Mouse (Mus musculus) limb, embryonic 15.5 days (tissue): Measurements from ENCODE around the gene Hoxb5. TPM values are rescaled to one million over a fixed set of nuclear protein-coding genes. Genes with fewer than 3 reads are reported as not detected.

Source experiments
- ATAC-seq: fragments of 200-750 bp; cut with Nextera tagmentation; 2 replicates; pipeline ENCODE4 v1.8.0; 2017; ENCODE audit warnings: low read depth, moderate TSS enrichment; ENCODE audit not compliant: insufficient number of reproducible peaks, low FRiP score, low TSS enrichment
- H3K27ac ChIP-seq: fragments of 300-500 bp; sonication (generic); 2 replicates; pipeline ENCODE4 v1.5.1; 2015; ENCODE audit warnings: moderate library complexity, mild to moderate bottlenecking, inconsistent platforms
- H3K27me3 ChIP-seq: fragments of 300-500 bp; sonication (generic); 2 replicates; pipeline ENCODE4 v1.6.1; 2015; ENCODE audit warnings: inconsistent platforms
- H3K36me3 ChIP-seq: fragments of 300-500 bp; sonication (generic); 2 replicates; pipeline ENCODE4 v1.6.1; 2015; ENCODE audit warnings: inconsistent platforms
- H3K4me1 ChIP-seq: fragments of 300-500 bp; sonication (generic); 2 replicates; pipeline ENCODE4 v1.6.1; 2015; ENCODE audit warnings: inconsistent platforms
- H3K4me2 ChIP-seq: fragments of 300-500 bp; sonication (generic); 2 replicates; pipeline ENCODE4 v1.6.1; 2015; ENCODE audit warnings: mild to moderate bottlenecking, inconsistent platforms
- H3K4me3 ChIP-seq: fragments of 300-500 bp; sonication (generic); 2 replicates; pipeline ENCODE4 v1.5.1; 2015; ENCODE audit warnings: mild to moderate bottlenecking, inconsistent platforms
- H3K9ac ChIP-seq: fragments of 300-500 bp; sonication (generic); 2 replicates; pipeline ENCODE4 v1.6.1; 2015; ENCODE audit warnings: inconsistent platforms
- H3K9me3 ChIP-seq: fragments of 300-500 bp; sonication (generic); 2 replicates; pipeline ENCODE4 v1.6.1; 2016; ENCODE audit warnings: inconsistent platforms
- WGBS: fragments of 180-500 bp; shearing (Covaris S2); methylation state at CpG from one replicate; pipeline ENCODE4 v1.1.7; 2015; 5-methylcytosine and 5-hydroxymethylcytosine counted together
- polyA plus RNA-seq: library from polyadenylated mRNA; unstranded; fragments of >200 nt; fragmentation: Nextera tagmentation; extraction: Ambion mirVana; gene quantifications from 2 replicates; pipeline ENCODE4 v1.2.1, GENCODE M21; 2015

The Hoxb5 gene
- 0.60 and 0.73 TPM in 2 replicates for polyA plus RNA-seq

DNA sequence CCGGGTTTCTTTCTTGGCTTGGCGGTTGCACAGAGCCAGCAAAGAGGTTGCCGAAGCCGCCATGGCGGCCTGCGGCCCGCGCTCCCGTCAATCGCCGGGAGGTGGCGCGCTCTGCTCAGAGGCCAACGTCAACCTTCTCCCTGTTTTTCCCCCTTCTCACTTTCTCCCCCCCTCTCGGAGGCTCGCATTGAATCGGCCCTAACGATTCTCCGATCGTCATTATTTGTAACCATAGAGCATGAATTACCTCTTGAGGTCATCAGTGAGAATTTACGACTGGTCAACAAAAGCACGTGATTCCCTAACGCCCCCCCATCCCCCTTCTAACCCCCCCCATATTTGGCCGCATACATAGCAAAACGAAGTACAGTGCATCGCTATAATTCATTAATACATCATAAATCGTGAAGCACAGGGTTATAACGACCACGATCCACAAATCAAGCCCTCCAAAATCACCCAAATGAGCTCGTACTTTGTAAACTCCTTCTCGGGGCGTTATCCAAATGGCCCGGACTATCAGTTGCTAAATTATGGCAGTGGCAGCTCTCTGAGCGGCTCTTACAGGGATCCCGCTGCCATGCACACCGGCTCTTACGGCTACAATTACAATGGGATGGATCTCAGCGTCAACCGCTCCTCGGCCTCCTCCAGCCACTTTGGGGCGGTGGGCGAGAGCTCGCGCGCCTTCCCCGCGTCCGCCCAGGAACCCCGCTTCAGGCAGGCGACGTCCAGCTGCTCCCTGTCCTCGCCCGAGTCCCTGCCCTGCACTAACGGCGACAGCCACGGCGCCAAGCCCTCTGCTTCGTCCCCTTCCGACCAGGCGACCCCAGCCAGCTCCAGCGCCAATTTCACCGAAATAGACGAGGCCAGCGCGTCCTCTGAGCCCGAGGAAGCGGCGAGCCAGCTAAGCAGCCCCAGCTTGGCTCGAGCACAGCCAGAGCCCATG is at the start of gene Hoxb5:
TSS of gene Hoxb5 (plus strand) at position 186 of the 949 bp plus-strand sequence.
- Histone ChIP-seq H3K9me3 (no peaks in the 10 kb centered on the region), H3K4me1 (peaks cover 26% of the 10 kb centered on the region), H3K9ac (no peak within 1 kb of the TSS; the same call in 1 of the 2 replicates), H3K27ac (no peak within 1 kb of the TSS), H3K36me3 (no peaks in the 10 kb centered on the region), H3K27me3 (peaks cover 100% of the 10 kb centered on the region), H3K4me3 (peak within 1 kb of the TSS; percentile 23), H3K4me2 (peak within 1 kb of the TSS; percentile 42)
- ATAC-seq, result no peak
- WGBS, result under 1% methylated on average over 68 of the region's 69 CpGs

DNA sequence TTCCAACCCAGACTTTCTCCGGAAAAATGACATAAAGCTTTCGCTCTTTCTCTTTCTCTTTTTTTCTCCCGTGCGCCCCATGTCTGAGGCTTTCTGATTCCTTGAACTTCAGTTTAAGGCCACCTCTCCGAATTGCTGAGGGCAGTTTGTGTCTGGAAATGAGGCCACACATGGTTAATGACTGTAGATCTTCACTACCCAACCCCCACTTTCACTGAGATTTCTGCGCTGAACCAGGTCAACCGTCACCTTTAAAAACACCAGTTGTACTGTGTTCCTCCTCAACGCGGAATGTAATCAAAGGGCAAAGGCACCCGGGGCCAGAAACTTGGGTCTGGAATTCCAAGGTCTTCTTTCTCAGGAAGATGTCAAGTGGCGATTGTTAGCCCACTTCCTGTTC is 48.9 kb upstream of the Hoxb5 start:
- Histone ChIP-seq H3K4me1 (peaks cover 22% of the 10 kb centered on the region), H3K4me3 (0 out of 2 replicates have a peak overlapping the region, but pooled peaks have one; percentile 3), H3K4me2 (no peak overlapping the region), H3K9me3 (no peaks in the 10 kb centered on the region), H3K36me3 (no peaks in the 10 kb centered on the region), H3K27me3 (peaks cover 95% of the 10 kb centered on the region), H3K9ac (no peak overlapping the region), H3K27ac (no peak overlapping the region)
- 4% methylated on average over 11 of the region's 11 CpGs for WGBS
- no peak for ATAC-seq

GRCm38 (mm10) chr11:96255111-96255995 is 47.8 kb upstream of the Hoxb5 start:
- H3K27me3 ChIP-seq, result peaks cover 96% of the 10 kb centered on the region
- no peak for ATAC-seq
- no peak overlapping the region for H3K27ac ChIP-seq
- 7% methylated on average over 39 of the region's 39 CpGs for WGBS
- no peak overlapping the region for H3K4me3 ChIP-seq
- no peaks in the 10 kb centered on the region for H3K9me3 ChIP-seq
- no peak overlapping the region for H3K9ac ChIP-seq
- H3K4me2 ChIP-seq, result no peak overlapping the region
- H3K36me3 ChIP-seq, result no peaks in the 10 kb centered on the region
- H3K4me1 ChIP-seq, result peaks cover 26% of the 10 kb centered on the region

DNA sequence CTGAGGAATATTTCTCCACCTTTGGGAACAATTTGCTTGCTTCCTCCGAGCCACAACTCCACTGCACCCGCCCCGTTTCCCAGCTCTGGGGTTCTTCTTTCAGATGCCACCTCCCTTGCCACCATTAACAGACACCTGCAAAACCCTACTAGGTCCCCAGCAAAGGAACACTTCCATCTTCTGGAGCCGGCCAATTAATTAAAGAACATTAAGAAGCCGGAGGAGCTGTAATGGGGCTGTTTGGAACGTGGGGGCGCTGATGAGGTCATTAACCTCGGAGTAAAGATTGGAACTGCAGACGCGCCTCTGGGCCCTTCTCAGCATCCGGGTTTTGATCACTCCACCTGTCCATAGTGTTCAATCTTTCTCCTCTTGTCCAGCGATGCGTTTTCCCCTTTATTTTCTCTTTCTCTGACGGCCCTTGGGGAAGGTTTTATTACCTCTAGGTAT is 47.1 kb upstream of the Hoxb5 start:
- peaks cover 24% of the 10 kb centered on the region for H3K4me1 ChIP-seq
- H3K36me3 ChIP-seq, result no peaks in the 10 kb centered on the region
- no peak overlapping the region for H3K4me2 ChIP-seq
- no peak overlapping the region for H3K9ac ChIP-seq
- H3K4me3 ChIP-seq, result no peak overlapping the region
- H3K9me3 ChIP-seq, result no peaks in the 10 kb centered on the region
- H3K27me3 ChIP-seq, result peaks cover 96% of the 10 kb centered on the region
- no peak overlapping the region for H3K27ac ChIP-seq
- ATAC-seq, result no peak
- 12% methylated on average over 14 of the region's 14 CpGs for WGBS

DNA sequence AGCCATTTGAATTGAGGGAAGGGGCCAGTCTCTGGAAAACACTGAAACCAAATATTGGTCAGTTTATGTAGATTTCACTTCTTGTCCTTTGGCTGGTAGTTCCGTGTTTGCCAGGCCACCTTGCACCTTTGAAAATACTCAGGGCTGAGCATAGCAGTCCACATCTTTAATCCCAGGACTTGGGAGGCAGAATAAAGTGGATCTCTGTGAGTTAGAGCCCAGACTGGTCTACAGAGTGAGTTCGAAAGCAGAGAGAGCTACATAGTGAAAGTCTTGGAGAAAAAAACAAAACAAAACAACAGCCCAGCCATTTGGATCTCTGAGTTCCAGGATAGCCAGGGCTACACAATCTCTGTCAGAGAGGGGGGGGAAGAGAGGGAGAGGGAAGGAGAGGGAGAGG is 46.0 kb upstream of the Hoxb5 start:
- H3K4me2 ChIP-seq, result no peak overlapping the region
- H3K4me1 ChIP-seq, result peaks cover 23% of the 10 kb centered on the region
- no peak overlapping the region for H3K27ac ChIP-seq
- H3K9ac ChIP-seq, result no peak overlapping the region
- WGBS, result 37% methylated on average over 2 of the region's 2 CpGs
- no peak for ATAC-seq
- H3K36me3 ChIP-seq, result no peaks in the 10 kb centered on the region
- H3K4me3 ChIP-seq, result no peak overlapping the region
- H3K9me3 ChIP-seq, result no peaks in the 10 kb centered on the region
- H3K27me3 ChIP-seq, result peaks cover 97% of the 10 kb centered on the region

GRCm38 (mm10) chr11:96259038-96259437 is 44.1 kb upstream of the Hoxb5 start:
- H3K27ac ChIP-seq, result no peak overlapping the region
- no peaks in the 10 kb centered on the region for H3K9me3 ChIP-seq
- no peak overlapping the region for H3K9ac ChIP-seq
- no peak overlapping the region for H3K4me2 ChIP-seq
- H3K36me3 ChIP-seq, result no peaks in the 10 kb centered on the region
- no peak overlapping the region for H3K4me3 ChIP-seq
- ATAC-seq, result no peak
- peaks cover 97% of the 10 kb centered on the region for H3K27me3 ChIP-seq
- peaks cover 23% of the 10 kb centered on the region for H3K4me1 ChIP-seq
- WGBS, result 8% methylated on average over 2 of the region's 2 CpGs

DNA sequence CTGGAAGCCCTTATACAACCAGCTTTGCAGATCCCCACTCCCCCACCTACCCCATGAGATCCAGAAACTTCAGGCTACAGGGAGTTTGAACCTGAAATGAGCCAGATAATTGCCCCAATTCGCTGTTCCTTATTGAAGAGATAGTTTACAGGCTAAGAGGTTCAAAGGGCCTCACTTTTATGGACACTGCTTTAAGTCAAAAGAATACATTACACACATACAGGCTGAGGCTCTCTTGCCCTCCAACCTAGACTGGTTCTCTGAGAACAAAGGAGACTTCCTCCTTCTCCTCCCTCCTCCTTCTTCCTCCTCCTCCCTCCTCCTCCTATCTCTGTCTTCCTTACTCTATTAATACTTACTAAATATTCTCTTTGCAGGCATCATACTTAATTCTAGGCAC is 43.6 kb upstream of the Hoxb5 start:
- H3K4me2 ChIP-seq, result no peak overlapping the region
- peaks cover 23% of the 10 kb centered on the region for H3K4me1 ChIP-seq
- 13% methylated on average over 1 of the region's 1 CpGs for WGBS
- H3K4me3 ChIP-seq, result no peak overlapping the region
- H3K9ac ChIP-seq, result no peak overlapping the region
- ATAC-seq, result no peak
- H3K27me3 ChIP-seq, result peaks cover 97% of the 10 kb centered on the region
- H3K9me3 ChIP-seq, result no peaks in the 10 kb centered on the region
- no peaks in the 10 kb centered on the region for H3K36me3 ChIP-seq
- H3K27ac ChIP-seq, result no peak overlapping the region

DNA sequence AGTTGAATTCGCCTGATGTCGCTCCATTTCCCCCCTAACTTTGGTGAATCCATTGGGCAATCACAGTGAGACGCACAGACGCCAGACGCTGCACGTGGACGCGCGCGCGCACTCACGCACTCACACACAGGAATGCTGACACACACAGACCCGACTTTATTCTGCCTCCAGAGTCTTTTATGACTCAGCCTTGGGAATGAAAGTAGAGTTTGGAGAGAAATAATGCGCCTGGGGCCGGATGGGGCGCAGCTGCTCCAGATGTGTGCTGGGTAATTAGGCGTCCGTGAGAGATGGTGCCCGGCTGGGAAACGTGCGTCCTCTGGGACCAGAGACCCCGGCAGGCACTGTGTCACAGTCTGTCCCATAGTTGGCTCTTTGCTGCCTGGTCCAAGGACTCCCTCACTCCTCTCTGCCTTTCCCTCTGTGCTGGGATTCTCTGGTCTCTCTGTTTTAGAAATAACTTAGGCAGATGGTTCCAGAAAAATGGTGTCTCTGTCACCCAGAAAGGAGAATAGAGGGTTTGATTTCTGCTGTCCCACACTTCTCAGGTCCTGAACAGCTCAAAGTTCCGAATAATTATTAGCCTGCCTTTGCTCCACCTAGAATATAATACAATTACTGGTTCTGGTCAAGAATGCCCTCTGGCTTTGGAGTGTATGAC is 42.7 kb upstream of the Hoxb5 start:
- H3K4me3 ChIP-seq, result peak overlapping the region; percentile 9; the same call in 1 of the 2 replicates

DNA sequence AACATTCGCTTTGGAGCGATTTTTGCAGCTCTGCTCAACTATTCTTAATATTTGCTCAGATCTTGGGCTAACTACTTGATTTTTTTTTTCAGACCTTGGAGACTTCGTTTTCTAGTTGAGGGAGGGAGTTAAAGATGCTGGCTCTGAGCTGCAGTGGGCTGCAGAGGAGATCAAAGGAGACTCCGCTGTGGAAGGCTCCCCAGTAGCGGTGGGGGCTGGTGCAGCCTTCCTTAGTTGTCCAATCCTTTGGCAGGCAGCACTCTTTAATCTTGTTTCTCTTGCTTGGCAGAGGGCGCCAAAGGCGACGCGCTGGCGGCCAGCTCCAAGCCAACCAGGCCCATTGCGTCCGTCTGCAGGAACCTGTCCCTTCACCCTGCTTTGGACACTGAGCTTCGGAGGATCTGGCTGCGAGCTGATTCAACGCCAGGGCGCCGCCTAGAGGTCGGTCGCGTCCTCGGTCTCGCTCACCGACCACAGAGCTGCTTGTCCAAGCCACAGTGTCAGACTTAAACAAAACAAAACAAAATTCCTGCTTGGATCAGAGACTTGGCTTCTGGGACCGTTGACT is 41.7 kb upstream of the Hoxb5 start:
- WGBS, result 3% methylated on average over 24 of the region's 24 CpGs
- H3K4me2 ChIP-seq, result no peak overlapping the region
- no peak for ATAC-seq
- no peak overlapping the region for H3K27ac ChIP-seq
- no peaks in the 10 kb centered on the region for H3K9me3 ChIP-seq
- H3K4me3 ChIP-seq, result no peak overlapping the region
- H3K9ac ChIP-seq, result no peak overlapping the region
- no peaks in the 10 kb centered on the region for H3K36me3 ChIP-seq
- peaks cover 12% of the 10 kb centered on the region for H3K4me1 ChIP-seq
- peaks cover 96% of the 10 kb centered on the region for H3K27me3 ChIP-seq

More for the DNA sequence above, 42.7 kb upstream of the Hoxb5 start:
- Histone ChIP-seq H3K9me3 (no peaks in the 10 kb centered on the region), H3K36me3 (no peaks in the 10 kb centered on the region), H3K4me1 (peaks cover 17% of the 10 kb centered on the region), H3K27me3 (peaks cover 96% of the 10 kb centered on the region), H3K27ac (no peak overlapping the region), H3K9ac (no peak overlapping the region), H3K4me2 (0 out of 2 replicates have a peak overlapping the region, but pooled peaks have one; percentile 14)
- no peak for ATAC-seq
- under 1% methylated on average over 23 of the region's 23 CpGs for WGBS

DNA sequence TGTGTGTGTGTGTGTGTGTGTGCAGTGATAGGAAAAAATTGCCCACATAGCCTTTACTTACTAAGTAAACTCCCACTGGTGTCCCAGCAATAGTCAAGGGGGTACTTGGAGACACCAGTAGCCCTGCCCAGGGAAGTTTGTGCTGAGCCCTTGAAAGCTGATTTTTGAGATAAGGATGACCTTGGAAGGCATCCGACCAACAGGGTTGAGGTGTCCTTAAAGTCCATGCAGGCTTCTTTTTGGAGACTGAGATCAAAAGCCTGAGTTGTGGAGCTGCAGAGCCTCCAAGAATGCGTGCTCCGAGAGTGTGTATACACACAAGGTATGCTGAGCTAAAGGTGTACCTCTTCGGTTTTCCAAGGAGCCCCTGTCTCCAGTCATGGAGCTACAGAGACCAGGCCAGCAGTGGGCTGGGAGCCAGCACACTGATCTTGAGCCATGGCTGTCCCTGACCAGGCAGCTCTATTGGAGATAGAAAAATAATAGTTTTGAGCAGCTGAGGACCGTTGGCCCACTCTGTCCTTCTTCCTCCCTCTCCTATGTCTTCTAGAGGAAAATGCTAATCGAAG is 40.8 kb upstream of the Hoxb5 start:
- Histone ChIP-seq H3K9ac (no peak overlapping the region), H3K27me3 (peaks cover 97% of the 10 kb centered on the region), H3K9me3 (no peaks in the 10 kb centered on the region), H3K27ac (no peak overlapping the region), H3K4me2 (no peak overlapping the region), H3K4me3 (no peak overlapping the region), H3K4me1 (peaks cover 12% of the 10 kb centered on the region), H3K36me3 (no peaks in the 10 kb centered on the region)
- no peak for ATAC-seq
- WGBS, result 21% methylated on average over 6 of the region's 6 CpGs
